Mouse (Mus musculus) layer of hippocampus, adult 9-10 months (tissue): ENCODE measurements around the gene Ret.

Source experiments
- DNase-seq: peaks from one replicate; pipeline ENCODE4 v3.0.0; 2022; ENCODE audit warnings: low spot score

The Ret gene

DNA sequence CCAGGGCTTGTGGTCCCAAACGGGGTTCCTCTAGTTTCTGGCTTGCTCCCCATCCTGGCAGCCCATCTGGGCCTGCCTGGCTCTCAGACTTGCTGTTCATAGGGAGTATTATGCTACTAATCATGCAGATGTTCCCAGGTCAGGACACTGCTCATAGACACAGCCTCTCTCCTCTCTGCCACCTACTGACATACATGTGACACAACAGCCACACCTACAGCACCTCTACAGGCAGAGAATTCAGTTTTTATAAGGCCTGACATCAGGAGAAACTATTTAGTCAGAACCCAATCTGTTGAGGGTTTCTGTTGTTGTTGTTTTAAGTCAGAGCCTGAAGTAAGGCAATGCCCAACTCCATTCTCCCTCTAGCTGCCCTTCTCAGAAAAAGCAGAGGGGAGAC lies 85.7 kb downstream of the Ret start:
- no peak for DNase-seq
